Mouse (Mus musculus) neural tube, embryonic 13.5 days (tissue): ENCODE data around the gene Cers6. TPM values are rescaled to one million over a fixed set of nuclear protein-coding genes. Genes with fewer than 3 reads are reported as not detected.

ENCODE experiments used
- ATAC-seq: fragments of 200-750 bp; cut with Nextera tagmentation; 2 replicates; pipeline ENCODE4 v1.8.0; 2017; ENCODE audit warnings: low read depth, mild to moderate bottlenecking, moderate TSS enrichment, moderate library complexity
- H3K27ac ChIP-seq: fragments of 300-500 bp; sonication (generic); replicated peaks from 2 replicates; pipeline ENCODE4 v1.5.1; 2015; ENCODE audit warnings: moderate library complexity, mild to moderate bottlenecking, inconsistent platforms
- H3K27me3 ChIP-seq: fragments of 300-500 bp; sonication (generic); 2 replicates; pipeline ENCODE4 v1.6.1; 2015; ENCODE audit warnings: mild to moderate bottlenecking, inconsistent platforms
- H3K36me3 ChIP-seq: fragments of 300-500 bp; sonication (generic); 2 replicates; pipeline ENCODE4 v1.6.1; 2015; ENCODE audit warnings: mild to moderate bottlenecking, inconsistent platforms
- H3K4me1 ChIP-seq: fragments of 300-500 bp; sonication (generic); replicated peaks from 2 replicates; pipeline ENCODE4 v1.6.1; 2015; ENCODE audit warnings: inconsistent platforms
- H3K4me2 ChIP-seq: fragments of 300-500 bp; sonication (generic); 2 replicates; pipeline ENCODE4 v1.6.1; 2015; ENCODE audit warnings: inconsistent platforms, mild to moderate bottlenecking, moderate library complexity
- H3K4me3 ChIP-seq: fragments of 300-500 bp; sonication (generic); 2 replicates; pipeline ENCODE4 v1.5.1; 2015; ENCODE audit warnings: mild to moderate bottlenecking, inconsistent platforms
- H3K9ac ChIP-seq: fragments of 300-500 bp; sonication (generic); 2 replicates; pipeline ENCODE4 v1.6.1; 2015; ENCODE audit warnings: moderate library complexity, mild to moderate bottlenecking, inconsistent platforms
- H3K9me3 ChIP-seq: fragments of 300-500 bp; sonication (generic); 2 replicates; pipeline ENCODE4 v1.6.1; 2016; ENCODE audit warnings: inconsistent platforms
- WGBS: fragments of 180-500 bp; shearing (Covaris S2); methylation state at CpG from one replicate; pipeline ENCODE4 v1.1.7; 2015; 5-methylcytosine and 5-hydroxymethylcytosine counted together
- polyA plus RNA-seq: library from polyadenylated mRNA; unstranded; fragments of >200 nt; fragmentation: Nextera tagmentation; extraction: Ambion mirVana; gene quantifications from 2 replicates; pipeline ENCODE4 v1.2.1, GENCODE M21; 2015

Cers6 gene
- polyA plus RNA-seq, 1 experiment from 2014 or later, result 60.3 TPM

DNA sequence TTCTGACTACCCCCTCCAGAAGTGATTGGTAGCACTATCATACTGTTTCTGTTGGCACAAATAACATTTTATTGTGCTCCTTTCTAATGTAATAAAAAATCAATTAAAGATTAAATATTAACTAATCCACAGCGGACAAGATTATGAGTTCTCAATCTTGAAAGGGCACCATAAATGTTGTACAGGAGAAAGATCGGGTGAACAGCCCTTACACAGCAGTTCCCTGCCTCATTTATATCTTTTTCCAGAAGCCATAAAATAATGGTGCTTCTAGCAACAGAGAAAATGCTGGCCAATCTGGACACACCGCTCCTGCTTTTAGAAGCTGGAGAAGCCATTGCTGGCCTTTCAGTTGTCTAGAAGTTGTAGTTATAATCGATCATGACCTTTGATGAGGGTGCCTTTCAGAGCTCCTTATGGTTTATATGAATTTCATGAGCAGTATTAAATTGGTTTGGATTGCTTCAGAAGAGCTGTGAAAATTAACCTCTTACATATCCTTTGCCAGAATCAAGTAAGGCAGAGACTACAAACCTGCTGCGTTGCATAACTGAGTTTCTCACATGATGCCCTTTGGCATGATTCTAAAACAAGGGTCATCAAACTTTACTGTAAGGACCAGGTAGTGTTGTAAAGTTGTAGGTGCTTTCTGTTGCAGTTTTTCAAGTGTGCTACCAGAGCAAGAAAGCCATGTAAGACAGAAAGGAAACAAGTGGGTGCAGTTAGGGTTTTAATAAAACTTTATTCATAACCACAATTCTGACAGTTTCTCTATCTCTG, 200.9 kb downstream of the Cers6 start:
- ATAC-seq, result no peak
- WGBS, result 81% methylated on average over 5 of the region's 5 CpGs
- H3K4me3 ChIP-seq, result no peak overlapping the region

DNA sequence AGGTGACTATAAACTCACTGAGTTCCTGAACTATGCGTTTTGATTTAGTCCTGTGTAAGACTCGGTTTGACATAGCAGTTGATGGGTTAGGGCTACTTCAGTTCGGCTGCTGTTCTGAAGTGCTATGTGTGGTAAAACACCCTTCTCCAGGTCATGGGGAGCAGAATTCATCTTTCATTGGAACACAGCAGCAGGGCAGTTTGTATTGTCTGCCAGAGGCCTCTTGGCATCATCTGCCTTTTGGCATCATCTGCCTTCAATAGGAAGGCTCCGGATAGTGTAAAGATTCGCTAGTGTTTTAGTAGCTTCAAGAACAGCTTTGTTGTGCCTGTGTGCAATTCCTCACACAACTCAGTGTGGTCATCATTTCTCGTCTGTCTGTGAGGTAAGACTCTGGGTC, 203.5 kb downstream of the Cers6 start:
- Histone ChIP-seq H3K4me1 (no peaks in the 10 kb centered on the region), H3K27me3 (no peaks in the 10 kb centered on the region), H3K27ac (no peak overlapping the region), H3K36me3 (no peaks in the 10 kb centered on the region), H3K9me3 (no peaks in the 10 kb centered on the region), H3K9ac (no peak overlapping the region), H3K4me3 (no peak overlapping the region), H3K4me2 (no peak overlapping the region)
- no peak for ATAC-seq
- 92% methylated on average over 6 of the region's 6 CpGs for WGBS

More for the DNA sequence above, 200.9 kb downstream of the Cers6 start:
- no peaks in the 10 kb centered on the region for H3K4me1 ChIP-seq
- no peak overlapping the region for H3K27ac ChIP-seq
- H3K27me3 ChIP-seq, result no peaks in the 10 kb centered on the region
- no peaks in the 10 kb centered on the region for H3K9me3 ChIP-seq
- H3K9ac ChIP-seq, result no peak overlapping the region
- H3K4me2 ChIP-seq, result no peak overlapping the region
- no peaks in the 10 kb centered on the region for H3K36me3 ChIP-seq

DNA sequence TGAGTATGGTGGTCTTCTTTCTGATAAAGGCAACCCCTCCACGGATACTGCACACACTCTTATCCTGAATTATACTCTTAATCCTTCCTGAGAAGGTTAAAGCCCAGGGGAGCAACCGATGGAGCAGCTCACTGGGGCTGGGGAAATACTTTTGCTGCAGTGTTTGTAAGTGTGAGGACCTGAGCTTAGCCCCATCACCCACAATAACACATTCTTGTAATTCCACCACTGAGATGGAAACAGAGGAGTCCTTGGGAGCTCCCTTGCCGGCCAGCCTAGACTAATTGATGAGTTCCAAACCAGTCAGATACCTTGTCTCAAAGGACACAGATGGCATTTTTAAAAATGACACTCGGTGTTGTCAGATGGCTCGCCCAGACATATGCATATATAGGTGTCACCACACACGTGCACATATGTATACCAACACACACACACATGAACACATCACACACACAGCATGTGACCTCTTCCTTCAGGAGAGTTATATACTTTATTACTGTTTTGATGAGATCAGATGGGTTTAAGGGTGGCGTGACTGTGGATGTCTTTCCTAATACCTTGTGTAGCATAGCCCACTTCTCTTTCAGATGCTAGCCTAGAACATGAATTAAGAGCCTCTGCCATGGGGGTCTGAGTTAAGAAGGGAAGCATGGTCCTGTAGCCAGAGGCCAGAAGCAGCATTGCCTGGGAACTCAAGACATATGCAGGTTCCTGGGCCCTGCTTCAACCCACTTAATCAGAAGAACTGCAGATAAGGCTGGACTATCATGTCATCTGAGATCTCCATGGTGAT, 210.4 kb downstream of the Cers6 start:
- 89% methylated on average over 7 of the region's 7 CpGs for WGBS
- ATAC-seq, result no peak
- Histone ChIP-seq H3K9ac (no peak overlapping the region), H3K27me3 (no peaks in the 10 kb centered on the region), H3K4me1 (no peaks in the 10 kb centered on the region), H3K4me2 (no peak overlapping the region), H3K4me3 (no peak overlapping the region), H3K36me3 (0 out of 2 replicates have a peak, but pooled peaks cover 2% of the 10 kb centered on the region), H3K9me3 (no peaks in the 10 kb centered on the region), H3K27ac (no peak overlapping the region)

DNA sequence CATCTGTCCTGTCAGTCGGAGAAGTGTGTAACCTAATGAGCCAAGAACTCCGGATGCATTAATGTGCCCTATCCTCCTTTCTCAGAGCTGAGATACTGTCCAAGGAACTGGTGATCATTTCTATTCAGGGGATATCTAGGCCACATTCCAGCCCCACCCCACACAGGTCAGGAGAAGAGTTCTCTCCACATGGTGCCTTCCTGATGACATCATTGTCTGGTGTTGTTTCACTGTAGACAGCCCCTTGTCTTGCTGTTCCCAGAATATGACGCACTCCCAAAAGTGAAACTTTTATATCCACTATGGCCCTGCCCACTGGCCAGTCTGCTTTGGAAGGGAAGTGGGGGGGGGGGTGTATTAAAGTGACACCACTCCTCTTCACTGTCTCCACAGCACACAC, 215.9 kb downstream of the Cers6 start:
- H3K27me3 ChIP-seq, result no peaks in the 10 kb centered on the region
- 78% methylated on average over 3 of the region's 3 CpGs for WGBS
- no peaks in the 10 kb centered on the region for H3K9me3 ChIP-seq
- no peak overlapping the region for H3K4me2 ChIP-seq
- ATAC-seq, result no peak; the same call in 1 of the 2 replicates
- H3K27ac ChIP-seq, result no peak overlapping the region
- H3K4me3 ChIP-seq, result no peak overlapping the region
- no peaks in the 10 kb centered on the region for H3K36me3 ChIP-seq
- H3K9ac ChIP-seq, result no peak overlapping the region
- H3K4me1 ChIP-seq, result 0 out of 2 replicates have a peak, but pooled peaks cover 6% of the 10 kb centered on the region

DNA sequence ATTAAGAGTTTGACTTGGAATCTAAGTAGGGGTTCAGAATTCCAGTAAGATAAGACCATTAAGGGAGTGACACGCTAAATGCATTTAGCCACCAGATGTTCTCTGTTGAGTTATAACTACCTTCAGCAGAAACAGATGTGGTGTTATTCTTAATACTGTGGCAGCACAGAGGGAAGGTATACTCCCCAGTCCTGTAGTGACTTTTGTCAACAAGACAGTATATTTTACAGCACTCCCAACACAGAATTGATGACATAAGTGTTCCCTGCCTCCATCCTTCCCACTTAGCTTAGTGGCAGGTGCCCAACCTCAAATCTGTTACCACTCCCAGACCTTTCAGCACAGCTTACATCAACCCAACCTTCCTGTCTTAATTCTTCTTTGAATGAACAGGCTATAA, 219.5 kb downstream of the Cers6 start:
- 73% methylated on average over 1 of the region's 1 CpGs for WGBS
- no peaks in the 10 kb centered on the region for H3K27me3 ChIP-seq
- H3K4me2 ChIP-seq, result no peak overlapping the region
- H3K36me3 ChIP-seq, result no peaks in the 10 kb centered on the region
- no peak overlapping the region for H3K4me3 ChIP-seq
- H3K27ac ChIP-seq, result no peak overlapping the region
- H3K9me3 ChIP-seq, result no peaks in the 10 kb centered on the region
- no peak for ATAC-seq
- no peak overlapping the region for H3K9ac ChIP-seq
- H3K4me1 ChIP-seq, result 0 out of 2 replicates have a peak, but pooled peaks cover 16% of the 10 kb centered on the region

DNA sequence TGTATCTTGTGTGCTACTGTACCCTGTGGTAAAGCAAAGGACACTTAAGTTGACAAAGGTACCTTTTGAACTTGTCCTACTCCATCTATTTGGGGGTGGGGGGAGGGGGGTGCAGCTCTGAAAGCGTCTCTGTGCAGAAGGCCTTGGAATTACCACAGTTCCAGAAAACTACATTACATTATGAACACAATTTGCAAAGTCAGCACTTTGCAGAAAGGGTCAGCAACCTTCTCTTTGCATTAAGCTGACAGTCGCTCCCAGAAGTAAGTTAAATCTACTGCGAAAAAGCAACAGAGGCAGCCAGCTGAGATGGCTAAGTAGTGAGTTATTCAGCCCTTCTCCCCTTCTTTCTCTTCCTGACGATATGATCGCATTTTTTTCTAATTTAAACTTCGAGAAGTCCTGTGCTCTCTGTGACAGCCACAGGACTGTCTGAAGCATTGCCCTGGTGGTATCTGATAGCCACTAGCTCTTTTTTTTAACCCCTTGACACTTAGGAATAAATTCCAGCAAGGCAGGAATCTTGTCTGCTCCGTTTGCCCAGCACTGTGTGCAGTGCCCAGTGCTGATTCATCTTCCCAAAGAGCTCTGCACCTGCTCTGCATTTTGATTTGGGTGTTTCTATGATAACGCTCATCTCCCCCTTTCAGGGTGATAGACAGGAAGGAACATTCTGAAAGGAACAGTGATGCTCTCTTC, 221.4 kb downstream of the Cers6 start:
- no peak overlapping the region for H3K27ac ChIP-seq
- 56% methylated on average over 8 of the region's 8 CpGs for WGBS

GRCm38 (mm10) chr2:69083198-69083509, 221.9 kb downstream of the Cers6 start:
- no peak overlapping the region for H3K27ac ChIP-seq
- no peak overlapping the region for H3K9ac ChIP-seq
- H3K4me1 ChIP-seq, result peaks cover 30% of the 10 kb centered on the region
- H3K9me3 ChIP-seq, result no peaks in the 10 kb centered on the region
- H3K4me2 ChIP-seq, result no peak overlapping the region
- ATAC-seq, result no peak
- H3K36me3 ChIP-seq, result no peaks in the 10 kb centered on the region
- 87% methylated on average over 3 of the region's 3 CpGs for WGBS
- no peaks in the 10 kb centered on the region for H3K27me3 ChIP-seq
- H3K4me3 ChIP-seq, result no peak overlapping the region

More for the DNA sequence above, 221.4 kb downstream of the Cers6 start:
- Histone ChIP-seq H3K4me3 (no peak overlapping the region), H3K36me3 (no peaks in the 10 kb centered on the region), H3K9ac (no peak overlapping the region), H3K27me3 (no peaks in the 10 kb centered on the region), H3K9me3 (no peaks in the 10 kb centered on the region), H3K4me1 (peaks cover 25% of the 10 kb centered on the region), H3K4me2 (no peak overlapping the region)
- no peak for ATAC-seq

DNA sequence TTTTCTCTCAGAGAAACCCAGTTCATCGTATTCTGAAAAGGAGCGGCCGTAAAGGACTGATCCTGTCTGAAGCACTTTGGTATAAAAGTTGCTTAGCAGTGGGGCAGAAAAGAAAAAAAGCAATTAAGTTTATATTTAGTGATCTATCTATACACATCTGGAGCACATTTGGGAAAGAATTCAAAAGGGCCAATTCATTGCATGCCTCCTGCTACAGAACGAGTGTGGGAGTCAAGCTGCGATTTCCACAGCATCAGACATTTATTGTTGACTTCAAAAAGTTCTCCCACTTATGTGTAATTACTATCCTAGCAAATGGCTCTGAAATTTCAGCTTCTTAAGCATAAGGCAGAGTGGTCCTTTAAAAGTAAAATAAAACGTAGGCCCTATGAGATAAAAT, 223.2 kb downstream of the Cers6 start:
- H3K27me3 ChIP-seq, result no peaks in the 10 kb centered on the region
- ATAC-seq, result no peak
- H3K36me3 ChIP-seq, result no peaks in the 10 kb centered on the region
- no peak overlapping the region for H3K9ac ChIP-seq
- H3K27ac ChIP-seq, result no peak overlapping the region
- no peak overlapping the region for H3K4me3 ChIP-seq
- H3K4me1 ChIP-seq, result peaks cover 38% of the 10 kb centered on the region
- 80% methylated on average over 6 of the region's 6 CpGs for WGBS
- no peak overlapping the region for H3K4me2 ChIP-seq
- no peaks in the 10 kb centered on the region for H3K9me3 ChIP-seq

DNA sequence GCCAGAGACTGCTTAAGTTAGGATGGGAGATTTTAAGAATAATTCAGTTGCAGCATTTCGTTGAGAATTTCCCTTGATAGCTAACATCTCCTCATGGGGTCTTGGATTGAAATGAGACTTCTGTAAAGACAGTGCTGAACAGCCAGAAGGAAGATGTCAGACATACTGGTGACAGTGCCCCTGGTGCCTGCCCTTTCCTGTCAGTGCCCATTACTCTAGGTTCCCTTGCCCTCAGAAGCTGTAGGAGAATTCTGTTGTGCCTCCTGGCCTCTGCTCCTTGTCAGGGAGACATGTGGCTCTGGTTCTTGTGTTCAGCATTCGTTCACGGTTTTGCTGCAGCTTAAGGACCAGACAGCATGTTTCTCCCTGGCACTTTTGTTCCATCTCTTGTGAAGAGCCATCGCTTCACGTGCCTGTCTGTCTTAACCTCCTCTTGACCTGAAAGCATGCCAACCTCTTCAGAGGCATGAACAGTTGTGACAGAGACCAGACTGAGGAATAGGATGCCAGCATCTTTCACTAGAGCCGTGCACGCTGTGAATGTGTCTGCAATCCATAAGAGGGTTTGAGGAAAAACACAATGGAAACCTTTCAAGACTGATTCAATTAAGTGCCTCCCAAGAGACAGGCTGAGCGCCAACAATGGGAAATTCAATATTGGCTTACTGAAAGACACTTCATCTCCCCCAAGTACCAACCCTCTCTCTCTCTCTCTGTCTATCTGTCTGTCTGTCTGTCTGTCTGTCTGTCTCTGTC, 225.4 kb downstream of the Cers6 start:
- H3K4me2 ChIP-seq, result no peak overlapping the region
- peak overlapping the region; percentile 39; the same call in 1 of the 2 replicates for H3K27ac ChIP-seq
- ATAC-seq, result peak; percentile 43
- H3K9me3 ChIP-seq, result no peaks in the 10 kb centered on the region
- H3K27me3 ChIP-seq, result no peaks in the 10 kb centered on the region
- no peaks in the 10 kb centered on the region for H3K36me3 ChIP-seq
- peaks cover 40% of the 10 kb centered on the region for H3K4me1 ChIP-seq
- 43% methylated on average over 8 of the region's 8 CpGs for WGBS
- H3K9ac ChIP-seq, result no peak overlapping the region
- no peak overlapping the region for H3K4me3 ChIP-seq

GRCm38 (mm10) chr2:69095836-69096235, 234.6 kb downstream of the Cers6 start:
- Histone ChIP-seq H3K36me3 (no peaks in the 10 kb centered on the region), H3K27me3 (no peaks in the 10 kb centered on the region), H3K27ac (no peak overlapping the region), H3K4me1 (no peaks in the 10 kb centered on the region), H3K4me3 (no peak overlapping the region), H3K9me3 (no peaks in the 10 kb centered on the region), H3K9ac (no peak overlapping the region), H3K4me2 (no peak overlapping the region)
- no peak for ATAC-seq

DNA sequence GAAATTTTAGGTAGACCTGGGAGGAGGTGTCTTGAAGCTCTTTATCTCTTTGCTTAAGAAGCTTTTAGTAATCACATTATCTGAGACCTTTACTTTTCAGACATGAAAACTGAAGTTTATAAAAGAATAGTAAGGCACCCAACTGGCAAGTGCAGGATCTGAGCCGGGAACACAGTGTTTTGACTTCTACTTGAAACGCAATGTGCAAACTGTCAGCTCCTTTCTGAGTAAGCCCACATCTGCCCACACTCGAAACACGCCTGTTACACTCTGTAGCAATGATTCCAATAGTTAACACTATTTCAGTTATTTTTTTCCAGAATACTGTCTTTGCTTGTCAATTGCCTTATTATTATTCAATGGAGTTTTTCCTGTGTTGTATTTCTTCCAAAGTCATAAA, 235.6 kb downstream of the Cers6 start:
- Histone ChIP-seq H3K9ac (no peak overlapping the region), H3K4me3 (no peak overlapping the region), H3K4me2 (no peak overlapping the region), H3K27ac (no peak overlapping the region), H3K27me3 (no peaks in the 10 kb centered on the region), H3K4me1 (no peaks in the 10 kb centered on the region), H3K36me3 (no peaks in the 10 kb centered on the region), H3K9me3 (no peaks in the 10 kb centered on the region)
- 85% methylated on average over 4 of the region's 4 CpGs for WGBS
- ATAC-seq, result no peak

DNA sequence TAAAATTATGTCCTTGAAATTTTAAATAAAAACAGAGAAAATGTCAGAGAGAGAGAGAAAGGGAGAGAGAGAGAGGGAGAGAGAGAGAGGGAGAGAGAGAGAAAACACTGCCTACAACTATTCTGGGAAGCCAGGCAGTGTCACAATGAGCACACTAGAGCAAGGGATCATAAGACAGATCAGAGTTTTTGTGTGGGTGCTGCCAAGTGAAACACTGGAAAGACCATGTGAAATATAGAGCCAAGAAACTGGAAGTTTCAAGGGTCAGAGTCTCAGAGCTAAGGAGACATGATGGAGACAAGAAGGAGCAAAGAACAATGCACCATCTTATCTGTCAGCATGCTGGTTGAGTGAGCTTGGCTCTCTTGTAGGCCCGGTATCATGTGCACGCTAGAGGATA, 236.3 kb downstream of the Cers6 start:
- 83% methylated on average over 2 of the region's 2 CpGs for WGBS
- Histone ChIP-seq H3K4me3 (no peak overlapping the region), H3K4me2 (no peak overlapping the region), H3K27me3 (no peaks in the 10 kb centered on the region), H3K36me3 (no peaks in the 10 kb centered on the region), H3K9ac (no peak overlapping the region), H3K27ac (no peak overlapping the region), H3K9me3 (no peaks in the 10 kb centered on the region), H3K4me1 (no peaks in the 10 kb centered on the region)
- ATAC-seq, result no peak
